Mouse (Mus musculus): ENCODE measurements at regions not wholly inside any gene's neighbourhood (a gene's known extent, or its start where the extent isn't known, plus 50 kb on each side); places are given as distances from the start of the nearest gene placed in this dataset.

- no peak for TF ChIP-seq CTCF (IDR thresholded peaks at IDR 0.05; ENCODE audit: low read depth, low read length)
- no peak for TF ChIP-seq POLR2A (IDR thresholded peaks at IDR 0.05; ENCODE audit: borderline replicate concordance, low read depth, low read length)
Measured at GRCm38 (mm10) chr13:15907806-15908205, 103.8 kb upstream of the Inhba start.
